Mouse (Mus musculus): ENCODE results near the gene Il20rb.

DNA sequence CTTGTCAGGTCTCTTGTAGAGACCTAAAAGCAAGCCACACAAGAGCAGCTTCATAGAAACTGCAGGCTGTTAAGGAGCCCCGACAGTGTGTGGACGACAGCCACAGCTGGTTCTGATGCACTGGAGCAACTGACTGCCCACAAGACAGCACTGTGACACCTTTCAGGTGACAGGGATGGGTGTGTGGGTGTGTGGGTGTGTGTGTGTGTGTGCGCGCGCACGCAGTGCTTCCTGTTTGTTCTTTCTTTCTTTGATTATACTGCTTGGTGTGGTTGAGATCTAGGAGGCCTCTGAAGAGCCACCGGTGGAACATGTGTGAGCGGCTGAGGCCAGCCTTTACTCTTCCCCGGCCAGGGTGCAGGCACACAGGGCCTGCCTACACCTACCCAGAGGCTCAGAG lies 26.4 kb downstream of the Il20rb start:
- TF ChIP-seq CTCF (conservative IDR thresholded peaks at IDR 0.05; ENCODE audit: insufficient read depth, insufficient read length, low read depth, low read length) (no peak), POLR2A (IDR thresholded peaks at IDR 0.05; ENCODE audit: low read depth, low read length) (no peak)
